Mouse (Mus musculus) thymus, adult 2 months (tissue): ENCODE data around the gene Fam219a.

Experiments used
- CTCF ChIP-seq: fragments of 200-500 bp; IDR thresholded peaks from 2 replicates; pipeline ENCODE4 v1.5.1; 2012; ENCODE audit warnings: mild to moderate bottlenecking, control low read depth, low read length, moderate library complexity, borderline replicate concordance; ENCODE audit not compliant: control insufficient read depth, poor library complexity, insufficient read depth; ENCODE audit errors: extremely low read depth
- POLR2A ChIP-seq: fragments of 200-500 bp; IDR thresholded peaks from 2 replicates; pipeline ENCODE4 v1.6.1; 2012; ENCODE audit warnings: mild to moderate bottlenecking, low read length, control low read depth, moderate library complexity; ENCODE audit not compliant: control insufficient read depth, poor library complexity, insufficient read depth; ENCODE audit errors: extremely low read depth

- no peak for TF ChIP-seq CTCF
- no peak for TF ChIP-seq POLR2A
These were observed 69.7 kb downstream of the Fam219a start for GRCm38 (mm10) chr4:41499619-41500018.
